Mouse (Mus musculus): ENCODE results near the gene Copa.
A peak's percentile ranks its signal among the peaks of the same experiment; 100 is the strongest.

Gene Copa

GRCm38 (mm10) chr1:172082101-172082898 lies at the start of gene Copa, which contains the start of gene Ncstn:
Copa (plus strand) TSS chr1:172082529.
Ncstn (minus strand) TSS chr1:172082795.
- peak; percentile 89 for DNase-seq (ENCODE audit: low spot score)

GRCm38 (mm10) chr1:172046410-172046809 lies 35.9 kb upstream of the Copa start:
- DNase-seq (ENCODE audit: low spot score): no peak

- DNase-seq (ENCODE audit: low spot score): peak; percentile 84
Measured at GRCm38 (mm10) chr1:172046938-172047337, 35.4 kb upstream of the Copa start.

GRCm38 (mm10) chr1:172048241-172048734 lies 34.0 kb upstream of the Copa start:
- no peak for DNase-seq (ENCODE audit: low spot score)

- no peak for DNase-seq (ENCODE audit: low spot score)
Measured at GRCm38 (mm10) chr1:172049131-172049782, 33.1 kb upstream of the Copa start.

GRCm38 (mm10) chr1:172052766-172053279 lies 29.5 kb upstream of the Copa start:
- DNase-seq (ENCODE audit: low spot score): no peak

- no peak for DNase-seq (ENCODE audit: low spot score)
Measured at GRCm38 (mm10) chr1:172053541-172054440, 28.5 kb upstream of the Copa start.

GRCm38 (mm10) chr1:172056251-172056650 lies 26.1 kb upstream of the Copa start:
- DNase-seq (ENCODE audit: low spot score): no peak

GRCm38 (mm10) chr1:172057491-172057921 lies 24.8 kb upstream of the Copa start, which contains the start of gene Nhlh1:
Nhlh1 (minus strand) TSS chr1:172057573.
- DNase-seq (ENCODE audit: low spot score): no peak

GRCm38 (mm10) chr1:172058321-172058720 lies 24.0 kb upstream of the Copa start:
- peak; percentile 17 for DNase-seq (ENCODE audit: low spot score)

- DNase-seq (ENCODE audit: low spot score): peak; percentile 38
Measured at GRCm38 (mm10) chr1:172058874-172059273, 23.5 kb upstream of the Copa start.

GRCm38 (mm10) chr1:172060659-172061058 lies 21.7 kb upstream of the Copa start:
- DNase-seq (ENCODE audit: low spot score): no peak

- no peak for DNase-seq (ENCODE audit: low spot score)
Measured at GRCm38 (mm10) chr1:172061217-172061616, 21.1 kb upstream of the Copa start.

GRCm38 (mm10) chr1:172062101-172062500 lies 20.2 kb upstream of the Copa start:
- no peak for DNase-seq (ENCODE audit: low spot score)

- no peak for DNase-seq (ENCODE audit: low spot score)
Measured at GRCm38 (mm10) chr1:172063291-172064023, 18.9 kb upstream of the Copa start.

GRCm38 (mm10) chr1:172064613-172065141 lies 17.7 kb upstream of the Copa start:
- DNase-seq (ENCODE audit: low spot score): no peak

- DNase-seq (ENCODE audit: low spot score): no peak
Measured at GRCm38 (mm10) chr1:172070227-172070626, 12.1 kb upstream of the Copa start.

- no peak for DNase-seq (ENCODE audit: low spot score)
Measured at GRCm38 (mm10) chr1:172071556-172071955, 10.8 kb upstream of the Copa start.

- DNase-seq (ENCODE audit: low spot score): no peak
Measured at GRCm38 (mm10) chr1:172072604-172073003, 9.7 kb upstream of the Copa start.

GRCm38 (mm10) chr1:172077981-172078380 lies 4.3 kb upstream of the Copa start:
- DNase-seq (ENCODE audit: low spot score): peak; percentile 68

Data from testis, postnatal 10 days (tissue).